Comparison of ENCODE assay signal across 8 mouse cellular contexts in genomic region chr2:120628886-120629735, GRCm38 (mm10). TPM values are rescaled to one million over a fixed set of nuclear protein-coding genes. Genes with fewer than 3 reads are reported as not detected.
A peak's percentile ranks its signal among the peaks of the same experiment; 100 is the strongest.
DNase-seq lines count a peak whose midpoint lies in the region; ATAC-seq and TF ChIP-seq lines count a peak whose summit lies in the region.

Gene Stard9 (plus strand): TSS chr2:120629121.

- peak; percentile 99 for ATAC-seq in frontal cortex, adult (ENCODE audit: low TSS enrichment)
- peak; percentile 99 for ATAC-seq in lung, postnatal 0 days

- peaks cover 11% of the 10 kb centered on the region; the same call in 1 of the 2 replicates for H3K36me3 ChIP-seq in hindbrain, embryonic 10.5 days
- H3K36me3 ChIP-seq in lung, postnatal 0 days (ENCODE audit: insufficient read depth, low read length) = no peaks in the 10 kb centered on the region

- H3K4me2 ChIP-seq in lung, postnatal 0 days (replicated peaks; ENCODE audit: low read depth, low read length) = peak within 1 kb of the TSS; percentile 55

- H3K4me1 ChIP-seq in hindbrain, embryonic 10.5 days (replicated peaks) = peaks cover 11% of the 10 kb centered on the region
- peaks cover 5% of the 10 kb centered on the region; the same call in 1 of the 2 replicates for H3K4me1 ChIP-seq in lung, postnatal 0 days (ENCODE audit: insufficient read depth, low read depth, low read length)

- 2% methylated on average over 36 of the region's 36 CpGs for WGBS in hindbrain, embryonic 10.5 days
- WGBS in lung, postnatal 0 days = 1% methylated on average over 36 of the region's 36 CpGs

- H3K9ac ChIP-seq in lung, postnatal 0 days (replicated peaks; ENCODE audit: low read depth) = peak within 1 kb of the TSS; percentile 13

- peak; percentile 99 for DNase-seq in MN1 (ENCODE audit: low spot score)
- DNase-seq in cerebellum, adult 9-10 months = peak; percentile 99
- DNase-seq in hindbrain, embryonic 10.5 days (ENCODE audit: low spot score) = peak; percentile 98
- peak; percentile 99 for DNase-seq in layer of hippocampus, adult 9-11 months
- peak; percentile 100 for DNase-seq in lung, postnatal 0 days (ENCODE audit: low spot score)
- peak; percentile 87 for DNase-seq in ovary, postnatal 14 days (ENCODE audit: low spot score)
- peak; percentile 98 for DNase-seq in thymus, postnatal 14 days

- H3K27ac ChIP-seq in hindbrain, embryonic 10.5 days = peak within 1 kb of the TSS; percentile 85
- peak within 1 kb of the TSS; percentile 68 for H3K27ac ChIP-seq in lung, postnatal 0 days (ENCODE audit: low read length)

- peak within 1 kb of the TSS; percentile 61 for H3K4me3 ChIP-seq in hindbrain, embryonic 10.5 days
- H3K4me3 ChIP-seq in lung, postnatal 0 days (ENCODE audit: low read depth, low read length) = peak within 1 kb of the TSS; percentile 45

- no peak for TF ChIP-seq EP300 in lung, postnatal 0 days (IDR thresholded peaks at IDR 0.05)

- H3K27me3 ChIP-seq in hindbrain, embryonic 10.5 days (ENCODE audit: insufficient read depth, poor library complexity, severe bottlenecking) = no peaks in the 10 kb centered on the region
- no peaks in the 10 kb centered on the region for H3K27me3 ChIP-seq in lung, postnatal 0 days (replicated peaks; ENCODE audit: insufficient read depth, low read length)

- H3K9me3 ChIP-seq in hindbrain, embryonic 10.5 days = no peaks in the 10 kb centered on the region
- no peaks in the 10 kb centered on the region for H3K9me3 ChIP-seq in lung, postnatal 0 days (ENCODE audit: low read length)

- TF ChIP-seq CTCF in lung, postnatal 0 days (IDR thresholded peaks at IDR 0.05) = peak; percentile 51

RNA-seq across cellular contexts. Expression of gene Stard9, which starts in this region (rescaled TPM):
- 2.8 and 3.2 TPM in 2 replicates for polyA plus RNA-seq in hindbrain, embryonic 10.5 days (2016; fragmentation: Nextera tagmentation; extraction: Ambion mirVana)
- polyA plus RNA-seq in lung, postnatal 0 days (2015; fragmentation: Nextera tagmentation; extraction: Ambion mirVana) = 15.4 and 17.8 TPM in 2 replicates

Comparison
In these comparisons a context has a peak if more than half of its experiments do, and no peak if none do; other contexts are left out.
1. Peak in every context shown above with its lines: DNase-seq, ATAC-seq, H3K4me3 ChIP-seq and H3K27ac ChIP-seq.